Mouse (Mus musculus): ENCODE data around the gene Stx1b.

DNA sequence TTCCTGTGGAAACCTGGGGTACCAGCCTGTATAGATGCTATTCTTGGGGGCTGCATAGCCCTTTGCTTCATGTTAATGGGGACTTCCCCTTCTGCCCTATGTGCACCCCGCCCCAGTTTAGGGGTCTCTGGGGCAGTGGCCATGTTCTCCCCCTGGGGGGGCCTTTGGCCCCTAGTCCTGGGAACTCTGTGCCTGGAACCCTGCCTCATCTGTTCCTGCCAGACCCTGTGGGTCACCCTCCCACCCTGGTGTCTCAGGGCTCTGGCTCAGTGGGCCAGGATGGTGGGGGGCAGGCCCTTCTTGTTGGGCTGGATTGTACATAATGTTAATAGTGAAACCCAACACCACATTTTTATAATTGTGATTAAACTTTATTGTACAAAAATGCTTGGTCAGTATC, 24.6 kb downstream of the Stx1b start:
- TF ChIP-seq CTCF (IDR thresholded peaks at IDR 0.05; ENCODE audit: low read depth, low read length) (no peak), POLR2A (IDR thresholded peaks at IDR 0.05; ENCODE audit: insufficient read depth, low read length) (no peak)
